8 mouse cellular contexts compared by ENCODE assay signal in genomic region chr19:36832951-36833787, GRCm38 (mm10). TPM values are rescaled to one million over a fixed set of nuclear protein-coding genes. Genes with fewer than 3 reads are reported as not detected.
DNase-seq lines count a peak whose midpoint lies in the region; ATAC-seq and TF ChIP-seq lines count a peak whose summit lies in the region.

No protein-coding gene starts in this region.

- no peak for TF ChIP-seq POLR2A in cerebellum, adult 2 months (IDR thresholded peaks at IDR 0.05; ENCODE audit: borderline replicate concordance, insufficient read depth, low read length)

- TF ChIP-seq CTCF in G1E (IDR thresholded peaks at IDR 0.05; ENCODE audit: low read depth, low read length): no peak
- TF ChIP-seq CTCF in cerebellum, adult 2 months (IDR thresholded peaks at IDR 0.05; ENCODE audit: borderline replicate concordance, insufficient read depth, low read depth, low read length): no peak
- TF ChIP-seq CTCF in gastrocnemius, adult 2 months (IDR thresholded peaks at IDR 0.05): no peak
- TF ChIP-seq CTCF in liver, embryonic 14.5 days (IDR thresholded peaks at IDR 0.05; ENCODE audit: low read depth): no peak

- DNase-seq in G1E (ENCODE audit: low spot score): peak; percentile 15
- peak; percentile 14 to 28 for DNase-seq in cerebellum, adult 2 months
- peak; percentile 49 for DNase-seq in gastrocnemius, adult 2 months
- DNase-seq in induced T-regulatory cell, adult 2 months (ENCODE audit: low read depth): peak; percentile 90
- DNase-seq in liver, embryonic 14.5 days (ENCODE audit: low read depth in 3 of 3, low spot score in 3 of 3): peak; percentile 12 to 41 (median 19)
- DNase-seq in neural tube, embryonic 10.5 days (ENCODE audit: extremely low spot score, low spot score): peak; percentile 60
- no peak for DNase-seq in layer of hippocampus, adult 11-12 months (ENCODE audit: low spot score)
- DNase-seq in left cerebral cortex, adult 8-10 months (ENCODE audit: low spot score in 2 of 2): no peak

- peaks cover 13% of the 10 kb centered on the region for H3K27me3 ChIP-seq in G1E (ENCODE audit: insufficient read depth, low read length)
- H3K27me3 ChIP-seq in cerebellum, adult 2 months (ENCODE audit: control insufficient read depth, insufficient read depth, low read length): no peaks in the 10 kb centered on the region
- H3K27me3 ChIP-seq in liver, embryonic 14.5 days (ENCODE audit: control insufficient read depth, insufficient read depth, low read length): no peaks in the 10 kb centered on the region

- H3K4me3 ChIP-seq in G1E (ENCODE audit: low read depth, low read length): peak overlapping the region; percentile 99
- peak overlapping the region; percentile 63 for H3K4me3 ChIP-seq in cerebellum, adult 2 months (replicated peaks; ENCODE audit: insufficient read depth, low read depth, low read length)
- H3K4me3 ChIP-seq in gastrocnemius, adult 2 months: peak overlapping the region; percentile 89
- peak overlapping the region; percentile 90 to 91 for H3K4me3 ChIP-seq in liver, embryonic 14.5 days (ENCODE audit: insufficient read depth in 1 of 2, low read depth in 2 of 2, low read length in 2 of 2)

- 13% methylated on average over 19 of the region's 19 CpGs for WGBS in cerebellum, adult 2 months
- 10% methylated on average over 19 of the region's 19 CpGs for WGBS in liver, embryonic 14.5 days (ENCODE audit: insufficient replicate concordance)

- no peak for TF ChIP-seq EP300 in liver, embryonic 14.5 days (IDR thresholded peaks at IDR 0.05; ENCODE audit: low read depth)

- H3K27ac ChIP-seq in cerebellum, adult 2 months (ENCODE audit: insufficient read depth, low read length): peak overlapping the region; percentile 68; the same call in 1 of the 2 replicates
- H3K27ac ChIP-seq in gastrocnemius, adult 2 months: peak overlapping the region; percentile 99
- peak overlapping the region; percentile 85 for H3K27ac ChIP-seq in liver, embryonic 14.5 days

- intact Hi-C loops in gastrocnemius, adult 2 months (cut with DNase I): no loop called here

- H3K4me2 ChIP-seq in liver, embryonic 14.5 days (ENCODE audit: low read depth): peak overlapping the region; percentile 98

- peaks cover 5% of the 10 kb centered on the region for H3K36me3 ChIP-seq in G1E (replicated peaks)
- H3K36me3 ChIP-seq in liver, embryonic 14.5 days (replicated peaks; ENCODE audit: control insufficient read depth, insufficient read depth, low read depth): no peaks in the 10 kb centered on the region

- peaks cover 21% of the 10 kb centered on the region for H3K4me1 ChIP-seq in G1E (ENCODE audit: insufficient read depth, low read depth, low read length)
- H3K4me1 ChIP-seq in cerebellum, adult 2 months (ENCODE audit: control insufficient read depth, insufficient read depth, low read length): peaks cover 12% of the 10 kb centered on the region; the same call in 1 of the 2 replicates
- peaks cover 6 to 16% of the 10 kb centered on the region in 2 experiments; a peak in 3 of 4 replicates for H3K4me1 ChIP-seq in liver, embryonic 14.5 days (replicated peaks; ENCODE audit: control insufficient read depth in 2 of 2, insufficient read depth in 2 of 2, low read length in 1 of 2)

- ATAC-seq in G1E (ENCODE audit: extremely low read depth, insufficient number of reproducible peaks, low FRiP score, poor library complexity, severe bottlenecking): peak; percentile 34; the same call in 1 of the 2 replicates
- ATAC-seq in liver, embryonic 14.5 days (ENCODE audit: insufficient read depth): no peak

- peak overlapping the region; percentile 96 for H3K9ac ChIP-seq in liver, embryonic 14.5 days (replicated peaks)

- H3K9me3 ChIP-seq in G1E (replicated peaks): no peaks in the 10 kb centered on the region
- H3K9me3 ChIP-seq in liver, embryonic 14.5 days (ENCODE audit: control insufficient read depth, low read length): no peaks in the 10 kb centered on the region

RNA-seq across cellular contexts. Expression of gene Tnks2, which starts 0.9 kb away (rescaled TPM):
- total RNA-seq in G1E (2014; fragmentation: Nextera tagmentation) (136 and 154 TPM in 2 replicates), G1E (2017) (131 and 143 TPM in 2 replicates)
- 25.3 and 26.0 TPM in 2 replicates for polyA plus RNA-seq in G1E (2012)
- 52.8 and 56.7 TPM in 2 replicates for polyA plus RNA-seq in cerebellum, adult 2 months (2012; rRNA removed)
- 100 to 1,000 TPM; 106 to 127 TPM for total RNA-seq in gastrocnemius, adult 2 months (2021)
- 13.5 and 19.4 TPM in 2 replicates for polyA plus RNA-seq in liver, embryonic 14.5 days (2012; rRNA removed)
- 19.0 and 21.0 TPM in 2 replicates for polyA plus RNA-seq in liver, embryonic 14.5 days (2014; fragmentation: Nextera tagmentation; extraction: Ambion mirVana)
- total RNA-seq in left cerebral cortex, adult 8-10 months (2022): 100 to 1,000 TPM; 105 to 124 (median 108) TPM

Comparison
In these comparisons a context has a peak if more than half of its experiments do, and no peak if none do; other contexts are left out.
1. DNase-seq: peak in G1E (single experiment), cerebellum, adult 2 months (2 of 2), gastrocnemius, adult 2 months (single experiment), induced T-regulatory cell, adult 2 months (single experiment), liver, embryonic 14.5 days (3 of 3) and neural tube, embryonic 10.5 days (single experiment); none in layer of hippocampus, adult 11-12 months (single experiment) and left cerebral cortex, adult 8-10 months (0 of 2).
2. Peak in every context shown above with its lines, with median percentiles within 50 percentile points of each other: H3K4me3 ChIP-seq and H3K27ac ChIP-seq.